Mouse (Mus musculus) embryonic fibroblast, embryonic 13.5 days (primary cell): ENCODE measurements around the gene Dnajb5.

Experiments
- CTCF ChIP-seq: IDR thresholded peaks from 2 replicates; pipeline ENCODE4 v1.5.1; 2011; ENCODE audit warnings: mild to moderate bottlenecking, control low read depth, low read length, moderate library complexity, borderline replicate concordance; ENCODE audit not compliant: insufficient read depth
- POLR2A ChIP-seq: IDR thresholded peaks from 2 replicates; pipeline ENCODE4 v1.6.1; 2011; ENCODE audit warnings: low read depth, mild to moderate bottlenecking, control low read depth, low read length, moderate library complexity

- TF ChIP-seq CTCF (no peak), POLR2A (no peak)
These were observed 7.0 kb downstream of the Dnajb5 start for GRCm38 (mm10) chr4:42956581-42956980.
